Mouse (Mus musculus): ENCODE measurements at regions not wholly inside any gene's neighbourhood (a gene's known extent, or its start where the extent isn't known, plus 50 kb on each side); places are given as distances from the start of the nearest gene placed in this dataset.

GRCm38 (mm10) chr11:71670111-71671050 lies 79.3 kb upstream of the Wscd1 start:
- POLR2A ChIA-PET: no interaction called here
- in situ Hi-C loops (cut with MboI; ENCODE audit: low pct_unique_long_range_greater_than_20kb): no loop called here
- no peak for ATAC-seq
- H3K27me3 ChIP-seq: no peaks in the 10 kb centered on the region
- CTCF ChIA-PET: no interaction called here
- TF ChIP-seq CTCF (IDR thresholded peaks at IDR 0.05): no peak
- no peak for DNase-seq (ENCODE audit: low read depth, low spot score)

DNA sequence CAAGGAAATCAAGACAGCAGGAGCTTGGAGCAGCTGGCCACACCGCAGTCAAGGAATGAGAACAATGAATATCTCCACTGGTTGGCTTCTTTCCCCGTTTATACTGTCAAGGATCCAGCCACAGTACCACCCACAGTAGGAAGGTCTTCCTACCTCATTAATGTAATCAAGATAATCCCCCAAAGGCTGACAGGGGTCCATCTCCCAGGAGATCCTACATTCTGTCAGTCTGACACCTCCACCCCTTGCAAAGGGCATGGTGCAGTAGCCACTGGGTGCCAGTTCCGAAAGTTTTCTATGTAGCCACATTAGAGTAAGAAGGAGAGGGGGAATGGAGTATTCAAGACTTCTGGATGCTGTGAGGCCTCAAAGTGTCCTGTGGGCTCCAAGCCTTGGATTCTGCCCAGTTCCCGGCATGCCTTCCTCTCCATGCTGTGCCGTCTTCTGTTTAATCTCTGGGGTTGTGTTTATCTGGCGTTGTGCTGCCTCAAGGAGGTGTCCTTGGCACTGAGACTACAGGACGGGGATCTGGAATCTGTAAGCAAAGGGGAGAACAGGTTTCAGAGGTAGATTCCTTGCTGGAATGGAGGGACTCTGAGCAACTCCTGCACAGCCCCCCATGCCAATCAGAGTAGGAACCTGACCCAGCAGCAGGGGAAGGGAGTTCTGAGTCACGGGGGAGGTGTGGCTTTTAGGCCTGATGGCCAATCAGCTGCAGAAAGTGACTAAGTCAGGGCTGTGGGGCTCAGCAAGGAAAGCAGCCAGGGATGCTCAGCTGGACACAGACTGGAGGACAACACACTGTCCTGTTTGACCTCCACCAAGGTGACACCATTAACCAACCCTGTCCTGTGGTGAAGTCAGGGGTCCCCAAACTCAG lies 77.3 kb upstream of the Wscd1 start:
- ATAC-seq: no peak
- TF ChIP-seq CTCF (IDR thresholded peaks at IDR 0.05): no peak
- H3K27me3 ChIP-seq: no peaks in the 10 kb centered on the region
- DNase-seq (ENCODE audit: low read depth, low spot score): no peak
- CTCF ChIA-PET: no interaction called here
- in situ Hi-C loops (cut with MboI; ENCODE audit: low pct_unique_long_range_greater_than_20kb): no loop called here
- POLR2A ChIA-PET: no interaction called here

DNA sequence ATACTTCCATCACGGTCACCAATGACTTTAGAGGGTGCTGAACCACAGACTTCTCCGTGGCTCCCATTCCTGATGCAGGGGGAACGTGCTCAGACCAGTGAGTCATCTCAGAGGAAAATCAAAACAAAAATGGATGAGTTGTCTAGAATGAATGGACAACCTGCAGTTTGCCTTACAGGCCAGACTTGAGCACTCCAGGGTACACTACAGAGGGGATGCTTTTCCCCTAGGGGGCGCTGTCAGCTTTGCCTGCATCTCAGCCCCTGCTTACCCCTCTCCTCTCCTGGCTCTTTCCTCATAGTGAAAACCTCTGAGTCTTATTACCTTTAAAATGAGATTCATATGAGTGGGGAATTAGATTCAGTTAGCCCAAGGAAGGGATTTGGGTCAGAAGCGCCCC lies 75.4 kb upstream of the Wscd1 start:
- no peaks in the 10 kb centered on the region for H3K27me3 ChIP-seq
- in situ Hi-C loops (cut with MboI; ENCODE audit: low pct_unique_long_range_greater_than_20kb): no loop called here
- no peak for DNase-seq (ENCODE audit: low read depth, low spot score)
- TF ChIP-seq CTCF (IDR thresholded peaks at IDR 0.05): peak; percentile 54
- ChIA-PET CTCF (interaction anchor here (0.7 kb wide), 1 partner anchor 9 kb away, joined by 5 read pairs; no protein-coding TSS in a partner anchor), POLR2A (no interaction called here)
- peak; percentile 60 for ATAC-seq

- ChIA-PET CTCF (interaction anchor here (1.0 kb wide), 1 partner anchor 349 kb away, joined by 4 read pairs; no protein-coding TSS in a partner anchor), POLR2A (no interaction called here)
- DNase-seq (ENCODE audit: low read depth, low spot score): no peak
- H3K27me3 ChIP-seq: no peaks in the 10 kb centered on the region
- TF ChIP-seq CTCF (IDR thresholded peaks at IDR 0.05): no peak
- in situ Hi-C loops (cut with MboI; ENCODE audit: low pct_unique_long_range_greater_than_20kb): no loop called here
- ATAC-seq: no peak
Measured at GRCm38 (mm10) chr11:71675714-71676313, 73.9 kb upstream of the Wscd1 start.

DNA sequence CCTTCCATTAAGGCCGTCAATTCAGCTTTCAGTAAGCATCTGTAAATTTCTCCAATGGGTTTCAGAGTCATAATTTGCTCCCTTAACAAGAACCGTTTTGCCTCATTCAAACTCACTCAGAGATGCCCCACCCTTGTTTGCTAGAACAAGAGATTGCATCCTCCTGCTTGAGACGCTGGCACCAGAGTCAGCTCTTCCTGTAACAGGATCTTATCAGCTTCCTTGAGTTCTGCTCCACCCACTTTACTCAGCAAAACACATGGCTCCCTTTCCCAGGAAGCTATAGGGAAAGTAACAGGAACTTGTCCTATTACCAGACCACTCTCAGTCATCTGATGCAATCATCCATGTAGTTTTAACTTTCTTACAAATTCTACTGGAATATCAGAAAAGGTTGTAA lies 52.7 kb upstream of the Wscd1 start:
- peaks cover 8% of the 10 kb centered on the region for H3K27me3 ChIP-seq
- TF ChIP-seq CTCF (IDR thresholded peaks at IDR 0.05): no peak
- CTCF ChIA-PET: no interaction called here
- ATAC-seq: no peak
- POLR2A ChIA-PET: no interaction called here
- no peak for DNase-seq (ENCODE audit: low read depth, low spot score)
- in situ Hi-C loops (cut with MboI; ENCODE audit: low pct_unique_long_range_greater_than_20kb): no loop called here

DNA sequence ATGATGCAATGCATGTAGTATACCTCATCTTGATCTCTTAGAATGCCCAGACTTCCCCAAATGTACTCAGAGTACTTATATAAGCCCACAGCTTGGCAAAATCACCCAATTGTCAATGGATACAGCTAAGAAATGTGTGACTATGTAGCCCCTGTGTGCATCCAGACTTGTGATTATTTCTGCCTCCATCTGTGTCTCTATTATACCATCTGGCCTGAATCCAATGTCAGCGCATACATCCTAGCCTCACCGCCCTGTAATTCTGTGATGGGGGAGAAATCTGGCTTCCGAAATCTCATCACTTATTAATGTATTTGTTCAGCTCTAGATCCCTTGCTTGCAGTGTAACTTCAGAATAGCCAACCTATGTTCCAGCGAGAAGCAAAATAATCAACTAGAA lies 50.9 kb upstream of the Wscd1 start:
- in situ Hi-C loops (cut with MboI; ENCODE audit: low pct_unique_long_range_greater_than_20kb): no loop called here
- TF ChIP-seq CTCF (IDR thresholded peaks at IDR 0.05): no peak
- peaks cover 8% of the 10 kb centered on the region for H3K27me3 ChIP-seq
- no peak for ATAC-seq
- ChIA-PET POLR2A (no interaction called here), CTCF (no interaction called here)
- DNase-seq (ENCODE audit: low read depth, low spot score): no peak

Data from Patski (cell line).